Mouse (Mus musculus) cortical plate, adult 2 months (tissue): ENCODE measurements around the gene Ncoa4. TPM values are rescaled to one million over a fixed set of nuclear protein-coding genes. Genes with fewer than 3 reads are reported as not detected.
"Not testable (repeated sequence)": the region's sequence is repeated elsewhere in the genome, so short reads cannot be mapped to it uniquely, and the experiment has no call there.

ENCODE experiments used
- H3K27ac ChIP-seq: fragments of 200-500 bp; 2 replicates; pipeline ENCODE4 v1.5.1; 2012; ENCODE audit warnings: low read length, control low read depth, inconsistent platforms; ENCODE audit not compliant: insufficient read depth
- H3K4me1 ChIP-seq: fragments of 200-500 bp; 2 replicates; pipeline ENCODE4 v1.6.1; 2011; ENCODE audit warnings: low read length; ENCODE audit not compliant: control insufficient read depth, insufficient read depth
- H3K4me3 ChIP-seq: fragments of 200-500 bp; 2 replicates; pipeline ENCODE4 v1.5.1; 2011; ENCODE audit warnings: mild to moderate bottlenecking, low read length, control low read depth; ENCODE audit not compliant: insufficient read depth
- CTCF ChIP-seq: fragments of 200-500 bp; IDR thresholded peaks from 2 replicates; pipeline ENCODE4 v1.5.1; 2011; ENCODE audit warnings: mild to moderate bottlenecking, control low read depth, low read length; ENCODE audit not compliant: insufficient read depth; ENCODE audit errors: extremely low read depth
- POLR2A ChIP-seq: fragments of 200-500 bp; IDR thresholded peaks from 2 replicates; pipeline ENCODE4 v1.6.1; 2011; ENCODE audit warnings: mild to moderate bottlenecking, low read length, control low read depth; ENCODE audit not compliant: insufficient read depth; ENCODE audit errors: extremely low read depth
- polyA plus RNA-seq: library from polyadenylated mRNA; depleted of rRNA; stranded (reverse); fragments of >200 nt; gene quantifications from 2 replicates; pipeline ENCODE4 v1.2.3, GENCODE M21; 2012

The Ncoa4 gene
- polyA plus RNA-seq, 1 experiment, result 55.6 TPM

DNA sequence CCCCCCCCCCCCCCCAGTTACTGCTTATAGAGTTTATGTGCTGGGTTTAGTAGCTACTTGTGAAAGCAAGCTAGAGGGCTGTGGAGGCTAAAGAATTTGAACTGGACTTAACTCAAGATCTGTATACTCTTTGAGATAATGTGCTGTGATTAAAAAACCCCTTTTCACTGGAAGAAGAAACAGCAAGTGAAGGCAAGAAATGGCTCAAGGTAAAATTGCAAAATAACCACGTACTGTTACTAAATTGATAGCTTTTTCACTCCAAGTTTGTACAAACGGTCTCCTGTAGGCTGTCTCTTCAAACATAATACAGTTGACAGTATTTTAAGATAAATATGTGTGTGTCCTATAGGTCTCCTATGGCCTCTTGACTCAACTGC lies 6.4 kb downstream of the Ncoa4 start:
- peak overlapping the region; percentile 39; the same call in 1 of the 2 replicates for H3K4me3 ChIP-seq
- no peak for TF ChIP-seq POLR2A
- no peak for TF ChIP-seq CTCF
- no peak overlapping the region for H3K27ac ChIP-seq
- H3K4me1 ChIP-seq, result peaks cover 12% of the 10 kb centered on the region; the same call in 1 of the 2 replicates

DNA sequence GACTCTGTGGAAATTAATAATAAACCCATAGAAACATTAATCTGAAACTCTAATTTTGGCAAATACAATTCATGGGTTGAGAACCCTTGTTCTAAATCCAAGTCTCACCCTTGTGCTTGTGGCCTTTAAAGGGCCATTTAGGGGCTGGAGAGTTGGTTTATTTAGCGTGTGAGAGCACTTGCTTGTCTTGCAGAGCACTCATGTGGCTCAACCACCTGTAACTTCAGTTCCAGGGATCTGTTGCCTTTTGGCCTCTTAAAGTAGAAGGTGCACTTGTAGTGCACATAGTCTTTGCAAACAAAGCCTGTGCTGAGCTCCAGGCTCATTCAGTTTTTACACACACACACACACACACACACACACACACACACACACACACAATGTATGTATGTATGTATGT lies 7.2 kb downstream of the Ncoa4 start:
- Histone ChIP-seq H3K27ac (no peak overlapping the region), H3K4me1 (peaks cover 11% of the 10 kb centered on the region; the same call in 1 of the 2 replicates)
- TF ChIP-seq POLR2A (no peak), CTCF (no peak)

DNA sequence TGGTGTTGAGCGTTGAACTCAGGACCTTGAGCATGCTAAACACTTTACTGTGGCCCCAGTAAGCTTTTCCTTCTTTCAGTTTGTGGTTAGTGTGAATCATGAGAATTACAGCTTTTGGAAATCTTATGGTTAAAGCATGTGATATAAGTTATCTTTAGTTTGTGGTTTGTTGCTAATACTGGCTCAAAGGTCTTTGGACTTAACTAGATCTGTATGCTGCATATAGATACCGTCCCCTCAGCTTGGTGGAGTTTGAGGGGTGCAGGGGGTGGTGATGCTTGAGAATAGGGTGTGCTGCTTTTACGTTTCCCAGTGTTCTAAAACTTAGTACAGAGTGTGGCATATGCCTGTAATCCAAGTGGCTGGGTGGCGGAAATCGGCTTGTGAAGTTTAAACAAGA lies 7.7 kb downstream of the Ncoa4 start:
- Histone ChIP-seq H3K4me3 (no peak overlapping the region), H3K4me1 (peaks cover 11% of the 10 kb centered on the region; the same call in 1 of the 2 replicates), H3K27ac (no peak overlapping the region)
- TF ChIP-seq POLR2A (no peak), CTCF (no peak)

More for the DNA sequence above, 7.2 kb downstream of the Ncoa4 start:
- H3K4me3 ChIP-seq, result no peak overlapping the region

DNA sequence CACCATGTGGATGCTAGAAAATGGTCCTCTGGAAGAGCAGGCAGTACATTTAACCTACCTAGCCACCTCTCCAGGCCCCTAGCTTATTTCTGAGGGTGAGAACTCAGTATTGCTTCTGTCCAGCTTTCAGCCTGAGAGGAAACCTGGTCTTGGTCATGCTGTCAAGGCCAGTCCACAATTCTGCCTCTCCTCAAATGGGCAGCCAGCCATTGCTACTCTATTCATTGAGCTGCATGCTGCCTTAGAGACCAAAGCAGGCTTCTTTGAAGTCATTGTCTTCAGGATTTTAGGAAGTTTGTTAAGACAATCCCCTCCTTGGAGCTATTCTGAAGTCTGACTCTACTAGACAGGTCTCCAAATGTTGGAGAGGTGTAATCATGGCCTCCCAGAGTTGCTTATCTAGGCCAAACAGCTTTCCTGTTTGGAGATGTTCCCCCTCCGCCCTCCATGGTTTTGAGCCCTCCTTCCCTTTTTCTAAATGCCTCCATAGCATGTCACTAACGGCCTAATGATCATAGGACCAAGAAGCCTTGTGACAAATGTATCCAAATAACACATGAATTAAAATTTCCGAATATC lies 9.1 kb downstream of the Ncoa4 start:
- peaks cover 11% of the 10 kb centered on the region; the same call in 1 of the 2 replicates for H3K4me1 ChIP-seq
- H3K27ac ChIP-seq, result 0 out of 2 replicates have a peak overlapping the region, but pooled peaks have one; percentile 36
- H3K4me3 ChIP-seq, result no peak overlapping the region
- TF ChIP-seq CTCF (no peak), POLR2A (no peak)

DNA sequence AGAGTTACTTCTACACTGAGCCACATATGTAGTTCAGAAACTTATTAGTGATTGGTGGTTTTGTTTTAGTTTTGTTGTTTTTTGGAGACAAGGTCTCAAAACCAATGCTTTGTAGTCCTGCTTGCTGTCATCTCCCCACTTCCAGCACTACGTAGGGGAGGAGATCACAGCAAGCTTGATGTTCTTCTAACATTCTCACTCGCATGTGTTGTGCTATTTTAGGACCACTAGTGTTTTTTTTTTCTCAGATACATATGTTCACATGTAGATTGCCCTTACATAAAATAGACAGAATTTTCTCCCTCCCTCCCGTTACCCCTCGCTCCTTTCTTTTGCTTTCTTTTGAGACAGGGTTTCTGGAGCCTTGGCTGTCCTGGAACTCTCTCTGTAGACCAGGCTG lies 10.5 kb downstream of the Ncoa4 start:
- no peak overlapping the region for H3K4me3 ChIP-seq
- no peak for TF ChIP-seq POLR2A
- TF ChIP-seq CTCF, result no peak
- H3K27ac ChIP-seq, result no peak overlapping the region
- peaks cover 10% of the 10 kb centered on the region; the same call in 1 of the 2 replicates for H3K4me1 ChIP-seq

DNA sequence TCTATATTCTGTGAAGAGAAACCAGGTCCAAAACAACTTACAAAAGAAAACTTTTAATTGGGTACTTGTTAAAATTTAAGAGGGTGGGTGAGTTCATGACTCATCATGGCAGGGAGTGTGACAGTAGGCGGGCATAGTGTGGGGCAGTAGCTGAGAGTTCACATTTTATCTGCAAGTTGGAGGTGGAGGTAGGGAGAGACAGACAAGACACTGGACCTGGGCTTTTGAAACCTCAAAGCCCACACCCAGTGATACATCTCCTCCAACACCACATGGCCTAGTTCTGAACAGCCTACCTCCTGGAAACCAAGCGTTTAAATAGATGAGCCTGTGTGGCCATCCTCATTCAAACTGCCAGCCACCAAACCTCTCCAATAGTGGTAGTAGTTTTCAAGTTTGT lies 15.6 kb downstream of the Ncoa4 start:
- Histone ChIP-seq H3K27ac (no peak overlapping the region), H3K4me3 (no peak overlapping the region), H3K4me1 (peaks cover 2% of the 10 kb centered on the region; the same call in 1 of the 2 replicates)
- TF ChIP-seq POLR2A (no peak), CTCF (no peak)

DNA sequence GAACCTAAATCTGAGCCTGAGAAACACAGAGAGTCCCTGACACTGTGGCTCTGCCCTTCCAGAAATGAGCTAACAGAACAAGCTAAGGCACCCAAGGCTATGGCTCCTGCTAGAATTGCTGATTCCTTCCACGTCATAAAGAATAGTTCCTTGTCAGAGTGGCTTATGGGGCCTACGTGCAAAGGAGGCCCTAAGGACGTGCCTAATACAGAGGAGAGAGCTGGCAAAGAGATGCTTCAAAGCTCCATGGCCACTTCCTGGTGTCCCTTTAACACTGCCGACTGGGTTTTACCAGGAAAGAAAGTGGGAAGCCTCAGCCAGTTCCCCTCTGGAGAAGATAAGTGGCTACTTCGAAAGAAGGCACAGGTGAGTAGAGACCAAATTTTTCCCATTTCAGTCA lies 16.9 kb downstream of the Ncoa4 start:
- H3K27ac ChIP-seq, H3K4me1 ChIP-seq, H3K4me3 ChIP-seq: not testable (repeated sequence)

DNA sequence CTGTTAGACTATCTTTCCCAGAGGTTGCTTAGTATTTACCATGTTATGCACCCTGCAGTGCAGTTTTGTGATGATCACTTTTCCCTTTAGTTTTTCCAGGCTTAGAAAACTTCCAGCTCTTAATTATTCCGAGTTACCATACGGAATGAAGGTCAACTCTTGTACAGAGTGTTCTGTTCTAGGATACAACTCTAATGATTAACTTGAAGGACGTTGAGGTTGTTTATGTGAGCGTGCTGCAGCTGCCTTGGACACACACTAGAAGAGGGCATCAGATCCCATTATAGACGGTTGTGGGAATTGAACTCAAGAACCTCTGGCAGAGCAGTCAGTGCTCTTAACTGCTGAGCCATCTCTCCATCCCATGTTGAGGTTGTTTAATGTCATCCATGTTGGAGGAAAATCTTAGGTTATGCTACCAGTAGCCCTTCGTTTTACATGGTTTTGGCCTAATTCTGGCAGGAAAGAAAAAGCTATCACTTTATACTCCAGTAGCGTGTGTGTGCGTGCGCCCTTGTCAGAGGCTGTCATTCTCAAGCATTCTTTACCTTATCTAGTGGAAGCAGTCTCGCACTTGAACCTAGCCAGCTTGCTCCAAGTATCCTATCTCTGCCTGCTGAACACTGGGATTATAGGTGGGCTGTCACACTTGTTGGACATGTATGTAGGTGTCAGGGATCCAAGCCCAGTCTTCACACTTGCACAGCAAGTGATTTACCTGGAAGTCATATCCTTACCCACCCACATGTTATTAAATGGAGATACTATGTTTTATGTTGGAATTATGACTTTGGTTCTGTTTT lies 19.9 kb downstream of the Ncoa4 start:
- Histone ChIP-seq H3K4me3 (no peak overlapping the region), H3K4me1 (peaks cover 2% of the 10 kb centered on the region; the same call in 1 of the 2 replicates), H3K27ac (no peak overlapping the region)
- TF ChIP-seq CTCF, result no peak
- no peak for TF ChIP-seq POLR2A

DNA sequence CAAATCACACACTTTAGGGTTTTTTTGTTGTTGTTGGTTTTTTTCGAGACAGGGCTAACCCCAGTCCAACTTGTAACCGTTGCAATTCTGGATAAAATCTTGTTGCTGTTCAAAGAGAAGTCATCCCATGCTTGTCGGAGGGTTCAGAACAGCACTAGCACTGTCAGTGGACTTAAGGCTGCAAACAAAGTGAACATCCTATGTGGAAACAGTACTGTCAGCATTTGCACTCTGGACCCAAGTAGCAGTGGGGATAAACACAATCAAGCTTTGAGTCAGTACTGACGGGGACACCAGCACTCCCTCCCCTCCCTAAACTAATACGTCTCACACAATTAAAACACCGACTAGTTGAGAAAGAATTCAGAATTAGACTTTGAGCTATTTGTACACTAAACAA lies 21.2 kb downstream of the Ncoa4 start:
- H3K4me3 ChIP-seq, result no peak overlapping the region
- no peaks in the 10 kb centered on the region for H3K4me1 ChIP-seq
- no peak overlapping the region for H3K27ac ChIP-seq
- TF ChIP-seq CTCF (no peak), POLR2A (no peak)

DNA sequence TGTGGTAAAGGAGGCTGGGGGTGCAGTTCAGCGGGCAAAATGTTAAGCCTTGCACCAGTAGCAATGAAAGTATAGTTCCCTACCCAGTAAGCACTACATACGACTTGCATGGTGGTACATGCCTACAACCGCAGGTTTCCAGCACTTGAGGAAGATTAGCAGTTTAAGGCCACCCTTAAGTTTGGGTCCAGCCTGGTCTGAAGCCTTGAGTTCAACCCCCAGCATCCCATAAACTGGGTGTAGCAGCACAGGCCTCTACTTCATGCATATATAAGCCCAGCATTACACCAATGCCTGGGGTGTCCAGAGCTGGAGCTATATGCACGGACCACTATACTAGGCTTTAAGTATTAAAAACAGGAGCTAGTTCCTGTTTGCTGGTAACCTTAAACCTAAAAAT lies 24.2 kb downstream of the Ncoa4 start:
- Histone ChIP-seq H3K4me3 (no peak overlapping the region), H3K27ac (no peak overlapping the region), H3K4me1 (no peaks in the 10 kb centered on the region)
- no peak for TF ChIP-seq CTCF
- no peak for TF ChIP-seq POLR2A
